Mouse (Mus musculus) adrenal gland, adult (tissue): ENCODE results near the gene Trafd1.

ENCODE experiments used
- DNase-seq, 2 experiments: peaks; one replicate each; pipeline ENCODE4 v3.0.0; 2022 to 2023; ENCODE audit warnings: low spot score in 1 of 2; ENCODE audit not compliant: inconsistent age in 2 of 2

The Trafd1 gene

DNA sequence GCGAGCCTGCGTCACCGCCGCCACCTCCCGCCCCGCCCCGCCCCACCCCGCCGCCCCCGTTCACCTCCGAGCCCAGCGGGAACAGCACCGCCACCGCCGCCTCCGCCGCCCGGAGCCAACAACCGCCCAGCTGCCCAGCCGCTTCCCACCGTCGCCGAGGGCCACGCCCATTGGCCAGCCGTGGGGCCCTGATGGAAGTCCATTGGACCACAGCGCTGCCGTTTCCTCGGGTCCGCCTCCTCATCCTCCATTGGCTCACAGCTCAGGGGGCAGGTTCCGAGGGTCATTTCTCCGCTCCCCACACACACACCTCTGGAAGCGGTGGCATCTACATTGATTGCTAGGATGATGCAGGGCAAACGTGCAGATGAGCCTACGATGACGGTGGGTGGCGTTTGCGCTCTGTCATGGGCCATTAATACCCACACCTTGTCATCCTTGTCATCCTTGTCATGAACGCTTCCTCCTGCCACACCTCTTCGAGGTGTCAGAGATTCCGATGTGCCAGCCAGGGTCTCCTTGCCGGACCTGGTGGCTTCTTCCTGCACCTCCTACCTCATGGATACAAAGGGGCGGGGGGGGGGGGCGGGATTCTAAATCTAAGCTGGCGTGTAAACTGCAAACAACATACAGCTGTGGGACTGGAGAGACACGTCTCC, at the start of gene Trafd1:
Trafd1 (minus strand) TSS at position 172 of the 659 bp plus-strand sequence.
- peak; percentile 98 for DNase-seq

DNA sequence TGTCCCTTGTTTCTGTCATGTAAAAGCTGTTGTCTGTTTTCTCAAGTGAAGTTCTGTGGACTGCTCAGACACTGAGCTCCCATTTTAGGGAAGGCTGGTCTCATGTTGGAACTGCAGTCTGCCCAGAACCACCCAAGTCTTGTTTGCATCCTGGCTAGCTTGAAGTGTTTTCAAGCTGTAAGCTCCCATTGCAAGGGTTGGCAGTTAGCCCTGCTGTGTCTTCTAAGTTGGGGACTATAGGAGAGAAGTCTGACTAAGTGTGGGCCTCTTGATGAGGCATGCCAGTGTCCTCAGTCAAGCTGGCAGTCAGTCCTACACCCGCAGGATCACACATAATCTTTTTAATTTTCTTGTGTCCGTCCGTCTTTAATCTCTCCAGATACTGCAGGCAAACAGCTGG, 43.5 kb upstream of the Trafd1 start:
- no peak for DNase-seq

DNA sequence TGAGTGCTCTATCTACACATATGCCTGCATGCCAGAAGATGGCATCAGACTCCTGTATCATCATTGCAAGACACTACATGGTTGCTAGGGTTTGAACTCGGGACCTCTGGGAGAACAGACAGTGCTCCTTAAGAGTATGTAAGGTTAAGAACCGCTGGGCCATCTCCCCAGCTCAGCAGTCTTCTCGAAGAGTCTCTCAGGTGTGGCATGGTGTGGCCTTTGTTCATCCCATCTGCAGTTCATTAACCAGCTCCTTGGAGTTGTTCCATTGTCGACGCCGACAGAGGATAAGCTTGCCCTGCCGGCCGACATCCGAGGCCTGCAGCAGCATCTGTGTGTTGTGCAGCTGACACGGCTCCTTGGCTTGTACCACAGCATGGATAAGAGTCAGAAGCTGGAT, 37.9 kb upstream of the Trafd1 start:
- no peak for DNase-seq

DNA sequence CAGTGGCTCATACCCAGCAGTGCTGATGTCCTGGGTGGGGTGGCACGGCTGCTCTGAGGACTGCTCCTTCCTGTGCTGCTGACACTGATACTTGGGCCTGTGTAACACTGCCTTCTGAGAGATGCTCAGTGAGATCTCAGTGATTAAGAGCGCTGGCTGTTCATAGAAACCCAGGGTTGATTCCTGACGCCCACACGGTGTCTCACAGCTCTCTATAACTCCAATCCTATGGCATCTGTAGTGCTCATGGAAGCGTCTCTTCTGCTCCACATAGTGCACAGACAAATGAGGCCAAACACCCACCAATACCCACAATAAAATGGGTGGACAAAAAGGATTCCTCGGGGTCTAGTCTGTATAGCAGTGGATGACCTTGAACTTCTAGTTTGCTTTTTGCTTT, 37.4 kb upstream of the Trafd1 start:
- DNase-seq = no peak

GRCm38 (mm10) chr5:121420721-121421120, 35.3 kb upstream of the Trafd1 start:
- DNase-seq = no peak

GRCm38 (mm10) chr5:121410975-121411374, 25.5 kb upstream of the Trafd1 start:
- no peak for DNase-seq

DNA sequence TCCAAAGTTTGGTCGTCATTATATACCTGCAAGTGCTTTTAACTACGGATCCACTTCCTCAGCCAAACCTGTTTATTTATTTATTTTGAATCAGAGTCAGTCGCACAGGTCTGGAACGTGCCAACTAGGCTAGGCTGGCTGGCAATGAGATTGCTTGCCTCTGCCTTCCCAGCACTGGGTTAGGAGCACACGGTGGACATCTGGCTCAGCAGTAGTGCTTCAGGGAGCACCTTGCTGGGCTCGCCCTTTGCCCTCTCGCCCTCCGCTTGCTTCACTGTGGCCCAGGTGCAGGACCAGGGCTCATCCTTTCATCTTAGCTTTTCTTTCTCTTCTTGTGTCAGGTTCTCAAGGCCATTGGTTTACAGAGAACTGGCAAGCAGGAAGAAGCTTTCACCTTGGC, 22.4 kb upstream of the Trafd1 start:
- DNase-seq = no peak

GRCm38 (mm10) chr5:121400849-121401248, 15.4 kb upstream of the Trafd1 start:
- no peak for DNase-seq

- no peak for DNase-seq
Measured at GRCm38 (mm10) chr5:121400064-121400463, 14.6 kb upstream of the Trafd1 start.

DNA sequence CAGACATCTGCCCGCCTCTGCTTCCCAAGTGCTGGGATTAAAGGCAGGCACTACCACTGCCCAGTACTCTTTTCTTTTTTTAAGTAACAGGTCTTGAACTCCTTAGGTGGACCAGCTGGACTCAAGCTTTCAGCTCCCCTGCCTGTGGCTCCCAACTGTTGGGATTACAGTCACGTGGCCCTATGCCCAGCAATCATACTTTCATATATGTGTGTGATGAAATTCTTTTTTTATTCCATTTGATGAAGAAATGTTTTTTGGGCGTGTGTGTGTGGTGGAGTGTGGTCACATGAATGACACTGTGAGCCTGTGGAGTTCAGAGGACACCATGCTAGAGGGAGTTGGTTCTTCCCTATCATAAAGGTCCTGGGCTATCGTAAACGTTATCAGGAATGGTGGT, 14.1 kb upstream of the Trafd1 start:
- DNase-seq = no peak

GRCm38 (mm10) chr5:121398965-121399462, 13.6 kb upstream of the Trafd1 start:
- DNase-seq = no peak

- no peak for DNase-seq
Measured at GRCm38 (mm10) chr5:121398146-121398964, 12.9 kb upstream of the Trafd1 start.

GRCm38 (mm10) chr5:121397187-121398145, 12.0 kb upstream of the Trafd1 start, which contains the start of gene Naa25:
Gene Naa25, plus strand, starts transcription at chr5:121397936.
- peak; percentile 96 to 97 for DNase-seq

DNA sequence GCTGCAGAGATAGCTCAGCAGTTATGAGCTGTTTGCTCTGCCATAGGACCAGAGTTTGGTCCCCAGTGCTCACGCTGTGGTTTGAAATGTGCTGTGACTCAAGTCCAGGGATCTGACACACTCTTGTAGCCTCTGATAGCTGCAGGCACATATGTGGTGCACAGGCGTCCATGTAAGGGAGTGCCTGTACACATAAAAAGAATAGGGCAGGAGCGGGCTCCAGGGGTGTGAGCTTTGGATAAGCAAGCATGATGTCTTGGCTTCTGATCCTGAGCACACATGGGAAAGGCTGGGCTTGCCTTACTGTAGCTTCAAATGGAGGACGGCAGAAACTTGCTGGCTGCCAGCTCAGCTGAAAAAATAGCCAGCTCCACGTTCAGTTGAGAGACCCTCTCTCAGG, 10.2 kb upstream of the Trafd1 start:
- no peak for DNase-seq

DNA sequence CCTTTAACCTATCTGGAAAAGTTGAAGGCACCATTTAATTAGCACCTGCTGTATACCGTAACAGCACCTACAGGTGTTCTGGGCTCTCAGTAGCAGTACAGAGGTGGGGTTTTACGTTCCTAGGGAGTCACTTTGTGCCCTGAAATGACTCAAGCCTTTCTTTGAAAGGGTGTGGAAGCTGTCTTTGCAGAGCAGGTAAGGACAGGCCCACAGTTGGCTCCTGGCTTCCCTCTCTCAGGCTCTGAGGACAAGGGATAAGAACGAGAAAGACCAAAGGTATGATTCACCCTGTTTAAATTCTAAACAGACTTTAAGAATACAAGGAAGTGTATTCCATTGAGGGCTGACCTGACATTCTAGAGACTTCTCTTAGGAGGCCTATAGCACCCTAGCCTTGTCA, 8.0 kb upstream of the Trafd1 start:
- DNase-seq = no peak

GRCm38 (mm10) chr5:121392667-121393380, 7.4 kb upstream of the Trafd1 start:
- DNase-seq = peak; percentile 35 to 76

- DNase-seq = peak in 1 of 2 experiments; percentile 46
Measured at GRCm38 (mm10) chr5:121389691-121390090, 4.3 kb upstream of the Trafd1 start.

DNA sequence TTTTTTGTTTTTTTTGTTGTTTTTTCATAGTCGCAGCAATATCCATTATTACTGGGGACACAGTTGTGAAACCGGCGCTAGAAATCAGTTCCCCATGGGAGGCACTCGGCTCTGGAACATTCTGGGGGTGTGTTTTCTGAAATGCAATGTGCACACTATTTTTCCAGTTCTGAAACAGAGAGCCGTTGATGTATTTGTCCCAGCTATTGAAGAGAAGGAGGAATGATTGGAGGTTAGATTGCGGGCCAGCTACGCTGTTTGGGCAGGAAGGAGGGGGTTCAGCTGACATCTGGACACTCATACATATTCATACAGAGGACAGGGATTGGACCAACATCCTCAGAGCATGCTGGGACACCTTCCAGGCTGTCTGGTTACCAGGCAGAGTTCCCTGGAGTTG, 3.7 kb upstream of the Trafd1 start:
- DNase-seq = peak in 1 of 2 experiments; percentile 65

DNA sequence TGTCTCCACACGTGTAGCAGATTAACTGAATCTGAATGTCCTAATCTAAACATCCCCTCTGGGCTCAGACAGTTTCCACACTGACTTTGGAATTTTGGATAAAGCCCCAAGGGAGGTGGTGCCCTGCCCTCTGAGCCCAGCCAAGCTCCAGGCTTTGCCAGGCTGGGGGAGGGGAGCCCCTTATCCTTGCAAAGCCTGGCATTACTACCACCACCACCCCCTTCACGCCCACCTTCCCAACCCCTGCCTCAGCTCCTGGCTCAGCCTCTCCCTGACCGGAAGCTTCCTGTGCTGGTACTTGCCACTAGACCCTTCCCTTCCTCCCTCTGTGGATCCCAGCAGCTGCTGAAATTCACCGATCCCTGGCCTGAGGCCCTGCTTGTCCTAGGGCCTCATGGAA, 1.7 kb upstream of the Trafd1 start:
- DNase-seq = peak; percentile 27 to 58

- peak in 1 of 2 experiments; percentile 46 for DNase-seq
Measured at GRCm38 (mm10) chr5:121386120-121386909, 883 bp upstream of the Trafd1 start.
